Mouse (Mus musculus) E14TG2a.4 (cell line): ENCODE results near the gene Ebf1.

ENCODE experiments used
- CTCF ChIP-seq: conservative IDR thresholded peaks from 2 replicates; pipeline ENCODE4 v1.5.1; 2014; ENCODE audit warnings: low read length
- NANOG ChIP-seq: IDR thresholded peaks from 2 replicates; pipeline ENCODE4 v1.6.1; 2014; ENCODE audit warnings: borderline replicate concordance, low read length, mixed read lengths
- POU5F1 ChIP-seq: IDR thresholded peaks from 2 replicates; pipeline ENCODE4 v1.6.1; 2014; ENCODE audit warnings: low read length, borderline replicate concordance

GRCm38 (mm10) chr11:45026674-45027073 lies 409.6 kb downstream of the Ebf1 start:
- no peak for TF ChIP-seq CTCF
- no peak for TF ChIP-seq POU5F1
- no peak for TF ChIP-seq NANOG
